Mouse (Mus musculus): ENCODE measurements around the gene Csrnp1.

DNA sequence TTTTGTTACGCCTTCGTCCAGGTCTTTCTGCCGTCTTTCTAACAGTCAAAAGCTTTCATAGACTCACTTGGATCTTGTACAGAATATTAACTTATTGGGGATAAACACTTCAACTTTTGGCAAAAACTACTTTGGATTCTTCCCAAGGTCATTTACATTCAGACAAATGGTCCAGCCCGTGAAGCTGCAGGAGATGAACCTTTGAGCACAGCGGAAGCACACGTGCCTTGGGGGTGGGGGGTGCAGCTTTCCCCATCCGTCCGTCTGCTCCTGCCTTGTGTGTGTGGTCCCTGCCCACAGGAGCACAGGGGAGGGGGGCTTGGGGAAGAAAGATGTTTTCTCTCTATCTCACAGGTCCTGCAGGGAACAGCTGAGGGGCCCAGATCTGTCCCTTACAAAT is 58.7 kb downstream of the Csrnp1 start:
- no peak for TF ChIP-seq GATA1 (IDR thresholded peaks at IDR 0.05; ENCODE audit: low read length)
- no peak for TF ChIP-seq TAL1 (IDR thresholded peaks at IDR 0.05; ENCODE audit: low read length)

Data from erythroblast, embryonic 14.5 days (primary cell).